ENCODE assay signal across 8 mouse cellular contexts in the genomic region with DNA sequence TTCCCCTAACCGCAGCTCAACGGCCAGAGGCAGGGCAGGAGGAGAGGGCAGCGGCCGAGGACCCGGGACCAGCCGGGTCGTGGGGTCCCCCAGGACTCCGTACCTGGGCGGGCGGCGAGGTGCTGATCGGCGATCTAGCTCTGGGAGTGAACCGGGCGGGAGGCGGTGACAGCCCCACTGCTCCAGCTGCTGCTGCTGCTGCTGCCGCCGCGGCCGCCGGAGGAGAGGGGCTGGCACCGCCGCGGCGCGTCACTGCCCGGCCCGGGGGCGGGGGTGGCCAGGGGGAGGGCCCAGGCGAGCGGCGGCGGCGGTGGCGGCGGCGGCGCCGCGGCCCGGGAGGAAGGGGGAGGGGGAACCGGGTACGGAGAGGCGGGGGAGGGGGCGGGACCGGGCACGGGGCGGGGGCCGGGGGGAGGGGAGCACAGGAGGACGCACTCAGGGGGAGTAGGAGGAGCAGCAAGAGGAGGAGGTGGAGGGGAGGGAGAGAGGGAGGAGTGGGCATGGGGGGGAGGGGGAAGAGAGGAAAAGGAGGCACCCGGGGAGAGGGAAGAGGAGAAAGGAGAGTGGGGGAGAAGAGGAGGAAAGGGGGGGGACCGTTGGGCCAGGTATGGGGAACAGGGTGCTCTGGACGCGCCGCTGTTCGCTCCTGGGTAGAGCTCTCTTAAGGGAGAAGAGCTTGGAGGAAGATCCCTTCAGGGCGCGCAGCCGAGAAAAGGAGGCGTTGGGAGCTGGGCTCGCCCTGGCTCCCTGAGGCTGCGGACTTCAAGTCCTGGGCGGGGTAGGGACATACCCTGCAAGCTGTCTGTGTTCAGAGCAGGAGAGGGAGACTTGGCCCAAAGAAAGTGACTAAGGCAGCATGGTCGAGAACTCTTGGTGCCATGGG. TPM values are rescaled to one million over a fixed set of nuclear protein-coding genes. Genes with fewer than 3 reads are reported as not detected.
DNase-seq lines count a peak whose midpoint lies in the region; ATAC-seq and TF ChIP-seq lines count a peak whose summit lies in the region.

No protein-coding gene starts in this region.

- DNase-seq in CD4-positive helper T cell, adult 2 months (ENCODE audit: low read depth, low spot score): peak; percentile 71
- DNase-seq in adrenal gland, postnatal 14 days: peak; percentile 88
- DNase-seq in kidney, postnatal 14 days: peak; percentile 87
- DNase-seq in lung, embryonic 14.5 days: peak; percentile 81
- peak; percentile 24 to 47 for DNase-seq in thymus, adult 18-20 months

- peaks cover 12% of the 10 kb centered on the region for H3K36me3 ChIP-seq in erythroblast, embryonic 14.5 days (ENCODE audit: control insufficient read depth)
- no peaks in the 10 kb centered on the region for H3K36me3 ChIP-seq in heart, embryonic 15.5 days
- no peaks in the 10 kb centered on the region for H3K36me3 ChIP-seq in lung, embryonic 14.5 days (ENCODE audit: insufficient read depth)
- H3K36me3 ChIP-seq in neural tube, embryonic 15.5 days: no peaks in the 10 kb centered on the region

- H3K4me1 ChIP-seq in erythroblast, embryonic 14.5 days (ENCODE audit: control insufficient read depth): peaks cover 45% of the 10 kb centered on the region
- H3K4me1 ChIP-seq in heart, embryonic 15.5 days (replicated peaks): peaks cover 44% of the 10 kb centered on the region
- H3K4me1 ChIP-seq in lung, embryonic 14.5 days (ENCODE audit: insufficient read depth): peaks cover 23% of the 10 kb centered on the region
- H3K4me1 ChIP-seq in neural tube, embryonic 15.5 days: peaks cover 49% of the 10 kb centered on the region

- peak overlapping the region; percentile 96 for H3K4me2 ChIP-seq in heart, embryonic 15.5 days
- H3K4me2 ChIP-seq in lung, embryonic 14.5 days: peak overlapping the region; percentile 99
- peak overlapping the region; percentile 97 for H3K4me2 ChIP-seq in neural tube, embryonic 15.5 days

- H3K27me3 ChIP-seq in erythroblast, embryonic 14.5 days (ENCODE audit: control insufficient read depth): peaks cover 40% of the 10 kb centered on the region
- no peaks in the 10 kb centered on the region for H3K27me3 ChIP-seq in heart, embryonic 15.5 days
- H3K27me3 ChIP-seq in lung, embryonic 14.5 days (ENCODE audit: insufficient read depth, low read length): no peaks in the 10 kb centered on the region
- no peaks in the 10 kb centered on the region for H3K27me3 ChIP-seq in neural tube, embryonic 15.5 days (replicated peaks)

- ATAC-seq in heart, embryonic 15.5 days (replicated peaks; ENCODE audit: insufficient number of reproducible peaks, insufficient read depth, low FRiP score, low read depth): peak; percentile 72
- ATAC-seq in lung, embryonic 14.5 days (ENCODE audit: insufficient read depth): peak; percentile 56
- peak; percentile 79 for ATAC-seq in neural tube, embryonic 15.5 days (ENCODE audit: low FRiP score)

- peak overlapping the region; percentile 93 for H3K9ac ChIP-seq in heart, embryonic 15.5 days
- H3K9ac ChIP-seq in lung, embryonic 14.5 days: peak overlapping the region; percentile 79
- H3K9ac ChIP-seq in neural tube, embryonic 15.5 days (replicated peaks): peak overlapping the region; percentile 95

- H3K27ac ChIP-seq in heart, embryonic 15.5 days: peak overlapping the region; percentile 96
- H3K27ac ChIP-seq in lung, embryonic 14.5 days (ENCODE audit: low read depth): peak overlapping the region; percentile 95
- H3K27ac ChIP-seq in neural tube, embryonic 15.5 days (replicated peaks): peak overlapping the region; percentile 97

- peak overlapping the region; percentile 64 for H3K4me3 ChIP-seq in erythroblast, embryonic 14.5 days (replicated peaks)
- peak overlapping the region; percentile 98 for H3K4me3 ChIP-seq in heart, embryonic 15.5 days
- H3K4me3 ChIP-seq in lung, embryonic 14.5 days (ENCODE audit: low read depth, low read length): peak overlapping the region; percentile 89
- peak overlapping the region; percentile 96 for H3K4me3 ChIP-seq in neural tube, embryonic 15.5 days (replicated peaks)

- no peaks in the 10 kb centered on the region for H3K9me3 ChIP-seq in erythroblast, embryonic 14.5 days (ENCODE audit: control insufficient read depth, low read length)
- no peaks in the 10 kb centered on the region for H3K9me3 ChIP-seq in heart, embryonic 15.5 days (replicated peaks)
- no peaks in the 10 kb centered on the region for H3K9me3 ChIP-seq in lung, embryonic 14.5 days (ENCODE audit: low read depth, low read length)
- H3K9me3 ChIP-seq in neural tube, embryonic 15.5 days (replicated peaks): no peaks in the 10 kb centered on the region

- TF ChIP-seq CTCF in lung, embryonic 14.5 days (IDR thresholded peaks at IDR 0.05; ENCODE audit: low read depth): no peak

- under 1% methylated on average over 44 of the region's 64 CpGs for whole genome bisulfite sequencing in heart, embryonic 15.5 days
- WGBS in lung, embryonic 14.5 days: 1% methylated on average over 37 of the region's 64 CpGs
- 0% methylated on average over 17 of the region's 64 CpGs for WGBS in neural tube, embryonic 15.5 days

RNA-seq across cellular contexts. Expression of gene 4930404H24Rik, which starts 48.1 kb away (rescaled TPM):
- total RNA-seq in adrenal gland, postnatal 14 days (2021): not detected in 2 replicates
- not detected in 2 replicates for polyA plus RNA-seq in erythroblast, embryonic 14.5 days (2012)
- polyA plus RNA-seq in heart, embryonic 15.5 days (2015; fragmentation: Nextera tagmentation; extraction: Ambion mirVana): not detected in 2 replicates
- polyA plus RNA-seq in lung, embryonic 14.5 days (2014; fragmentation: Nextera tagmentation; extraction: Ambion mirVana): not detected in 2 replicates
- polyA plus RNA-seq in neural tube, embryonic 15.5 days (2015; fragmentation: Nextera tagmentation; extraction: Ambion mirVana): not detected in 2 replicates

Comparison
In these comparisons a context has a peak if more than half of its experiments do, and no peak if none do; other contexts are left out.
1. Peak in every context shown above with its lines: DNase-seq, ATAC-seq, H3K4me3 ChIP-seq and H3K27ac ChIP-seq.
2. DNase-seq: peak in every context shown above with its lines; median percentile 88 in adrenal gland, postnatal 14 days; 87 in kidney, postnatal 14 days; 81 in lung, embryonic 14.5 days; 71 in CD4-positive helper T cell, adult 2 months; 36 in thymus, adult 18-20 months.